Mouse (Mus musculus) lung, postnatal 0 days (tissue): ENCODE measurements at regions not wholly inside any gene's neighbourhood (a gene's known extent, or its start where the extent isn't known, plus 50 kb on each side); places are given as distances from the start of the nearest gene placed in this dataset.
A peak's percentile ranks its signal among the peaks of the same experiment; 100 is the strongest.

ENCODE experiments used
- CTCF ChIP-seq: IDR thresholded peaks from 2 replicates; pipeline ENCODE4 v1.5.1; 2016; ENCODE audit warnings: antibody characterized with exemption, mild to moderate bottlenecking
- EP300 ChIP-seq: IDR thresholded peaks from 2 replicates; pipeline ENCODE4 v1.6.1; 2016; ENCODE audit warnings: antibody characterized with exemption, mild to moderate bottlenecking, control low read depth

GRCm38 (mm10) chr11:89209072-89209471 lies 93.1 kb downstream of the Nog start:
- TF ChIP-seq CTCF (peak; percentile 46; the same call in 1 of the 2 replicates), EP300 (no peak)
